Mouse (Mus musculus) midbrain, embryonic 10.5 days (tissue): Measurements from ENCODE around the gene Il17ra. TPM values are rescaled to one million over a fixed set of nuclear protein-coding genes. Genes with fewer than 3 reads are reported as not detected.
A peak's percentile ranks its signal among the peaks of the same experiment; 100 is the strongest.

ENCODE experiments used
- DNase-seq: peaks from one replicate; pipeline ENCODE4 v3.0.0-alpha.2; 2017; ENCODE audit warnings: low spot score
- H3K27ac ChIP-seq: fragments of 300-500 bp; sonication (generic); replicated peaks from 2 replicates; pipeline ENCODE4 v1.5.1; 2016; ENCODE audit warnings: mild to moderate bottlenecking
- H3K27me3 ChIP-seq: fragments of 300-500 bp; sonication (generic); 2 replicates; pipeline ENCODE4 v1.6.1; 2016; ENCODE audit warnings: low read depth, mild to moderate bottlenecking; ENCODE audit not compliant: poor library complexity, severe bottlenecking
- H3K36me3 ChIP-seq: fragments of 300-500 bp; sonication (generic); 2 replicates; pipeline ENCODE4 v1.6.1; 2016; ENCODE audit warnings: mild to moderate bottlenecking, moderate library complexity
- H3K4me1 ChIP-seq: fragments of 300-500 bp; sonication (generic); 2 replicates; pipeline ENCODE4 v1.6.1; 2016
- H3K4me3 ChIP-seq: fragments of 300-500 bp; sonication (generic); 2 replicates; pipeline ENCODE4 v1.5.1; 2016; ENCODE audit warnings: mild to moderate bottlenecking, moderate library complexity
- H3K9me3 ChIP-seq: fragments of 300-500 bp; sonication (generic); replicated peaks from 2 replicates; pipeline ENCODE4 v1.6.1; 2016; ENCODE audit warnings: mild to moderate bottlenecking
- WGBS: fragments of 180-500 bp; shearing (Covaris S2); methylation state at CpG from one replicate; pipeline ENCODE4 v1.1.7; 2016; 5-methylcytosine and 5-hydroxymethylcytosine counted together
- polyA plus RNA-seq: library from polyadenylated mRNA; unstranded; fragments of >200 nt; fragmentation: Nextera tagmentation; extraction: Ambion mirVana; gene quantifications from 2 replicates; pipeline ENCODE4 v1.2.1, GENCODE M21; 2016

The Il17ra gene
- polyA plus RNA-seq, 1 experiment from 2014 or later = 4.8 TPM

- Histone ChIP-seq H3K27me3 (no peaks in the 10 kb centered on the region), H3K36me3 (peaks cover 14% of the 10 kb centered on the region; the same call in 1 of the 2 replicates), H3K4me1 (peaks cover 32% of the 10 kb centered on the region), H3K9me3 (no peaks in the 10 kb centered on the region), H3K4me3 (no peak overlapping the region), H3K27ac (no peak overlapping the region)
- WGBS = 89% methylated on average over 4 of the region's 4 CpGs
- DNase-seq = no peak
Measured at GRCm38 (mm10) chr6:120529123-120529522, 66.1 kb downstream of the Il17ra start.

- WGBS = under 1% methylated on average over 75 of the region's 75 CpGs
- Histone ChIP-seq H3K4me3 (peak within 1 kb of the TSS; percentile 98), H3K27me3 (no peaks in the 10 kb centered on the region), H3K36me3 (peaks cover 7% of the 10 kb centered on the region; the same call in 1 of the 2 replicates), H3K4me1 (peaks cover 32% of the 10 kb centered on the region), H3K9me3 (no peaks in the 10 kb centered on the region), H3K27ac (peak within 1 kb of the TSS; percentile 94)
- DNase-seq = peak; percentile 95
Measured at GRCm38 (mm10) chr6:120531020-120531965, 68.2 kb downstream of the Il17ra start, which contains the start of gene Hdhd5. Gene Hdhd5, minus strand, starts transcription at chr6:120531319.

GRCm38 (mm10) chr6:120532594-120532993 lies 69.5 kb downstream of the Il17ra start:
- H3K9me3 ChIP-seq = no peaks in the 10 kb centered on the region
- 83% methylated on average over 1 of the region's 1 CpGs for WGBS
- peaks cover 32% of the 10 kb centered on the region for H3K4me1 ChIP-seq
- peaks cover 7% of the 10 kb centered on the region; the same call in 1 of the 2 replicates for H3K36me3 ChIP-seq
- no peak for DNase-seq
- H3K27me3 ChIP-seq = no peaks in the 10 kb centered on the region
- H3K27ac ChIP-seq = no peak overlapping the region
- no peak overlapping the region for H3K4me3 ChIP-seq

DNA sequence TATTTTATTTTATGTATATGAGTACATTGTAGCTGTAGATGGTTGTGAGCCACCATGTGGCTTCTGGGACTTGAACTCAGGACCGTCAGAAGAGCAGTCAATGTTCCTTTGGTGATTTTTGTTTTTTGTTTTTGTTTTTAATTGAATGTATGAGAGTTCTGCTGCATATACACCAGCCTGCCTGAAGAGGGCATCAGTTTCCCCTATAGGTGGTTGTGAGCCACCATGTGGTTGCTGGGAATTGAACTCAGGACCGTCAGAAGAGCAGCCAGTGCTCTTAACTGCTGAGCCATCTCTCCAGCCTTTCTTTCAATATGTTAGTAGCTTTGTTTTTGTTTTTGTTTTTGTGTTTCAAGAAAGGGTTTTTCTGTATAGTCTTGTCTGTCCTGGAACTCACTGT lies 73.3 kb downstream of the Il17ra start:
- DNase-seq = no peak
- H3K27ac ChIP-seq = no peak overlapping the region
- peaks cover 25% of the 10 kb centered on the region for H3K4me1 ChIP-seq
- no peaks in the 10 kb centered on the region for H3K9me3 ChIP-seq
- no peak overlapping the region for H3K4me3 ChIP-seq
- 81% methylated on average over 2 of the region's 2 CpGs for WGBS
- no peaks in the 10 kb centered on the region for H3K36me3 ChIP-seq
- H3K27me3 ChIP-seq = no peaks in the 10 kb centered on the region

Other genes starting within 250 kb of the Il17ra start
- gene D330020A13Rik, start 168.9 kb upstream of the Il17ra start, polyA plus RNA-seq = not detected in 2 replicates
- gene B4galnt3, start 168.7 kb upstream of the Il17ra start, polyA plus RNA-seq = 0.05 and 0.11 TPM in 2 replicates
- 49.0 and 49.9 TPM in 2 replicates for gene Kdm5a, start 99.1 kb upstream of the Il17ra start, polyA plus RNA-seq
- gene Ccdc77, start 98.9 kb upstream of the Il17ra start, polyA plus RNA-seq = 29.6 and 29.7 TPM in 2 replicates
- gene Tmem121b, start 30.6 kb downstream of the Il17ra start, polyA plus RNA-seq = 0.49 and 0.79 TPM in 2 replicates
- gene Hdhd5, start 68.1 kb downstream of the Il17ra start, polyA plus RNA-seq = 21.0 and 21.6 TPM in 2 replicates
- gene Cecr2, start 203.1 kb downstream of the Il17ra start, polyA plus RNA-seq = 13.4 and 14.6 TPM in 2 replicates